Mouse (Mus musculus): ENCODE data around the gene Gm16253. TPM values are rescaled to one million over a fixed set of nuclear protein-coding genes. Genes with fewer than 3 reads are reported as not detected.

Gm16253 gene
- total RNA-seq, 2 experiments from 2014 or later: not detected

DNA sequence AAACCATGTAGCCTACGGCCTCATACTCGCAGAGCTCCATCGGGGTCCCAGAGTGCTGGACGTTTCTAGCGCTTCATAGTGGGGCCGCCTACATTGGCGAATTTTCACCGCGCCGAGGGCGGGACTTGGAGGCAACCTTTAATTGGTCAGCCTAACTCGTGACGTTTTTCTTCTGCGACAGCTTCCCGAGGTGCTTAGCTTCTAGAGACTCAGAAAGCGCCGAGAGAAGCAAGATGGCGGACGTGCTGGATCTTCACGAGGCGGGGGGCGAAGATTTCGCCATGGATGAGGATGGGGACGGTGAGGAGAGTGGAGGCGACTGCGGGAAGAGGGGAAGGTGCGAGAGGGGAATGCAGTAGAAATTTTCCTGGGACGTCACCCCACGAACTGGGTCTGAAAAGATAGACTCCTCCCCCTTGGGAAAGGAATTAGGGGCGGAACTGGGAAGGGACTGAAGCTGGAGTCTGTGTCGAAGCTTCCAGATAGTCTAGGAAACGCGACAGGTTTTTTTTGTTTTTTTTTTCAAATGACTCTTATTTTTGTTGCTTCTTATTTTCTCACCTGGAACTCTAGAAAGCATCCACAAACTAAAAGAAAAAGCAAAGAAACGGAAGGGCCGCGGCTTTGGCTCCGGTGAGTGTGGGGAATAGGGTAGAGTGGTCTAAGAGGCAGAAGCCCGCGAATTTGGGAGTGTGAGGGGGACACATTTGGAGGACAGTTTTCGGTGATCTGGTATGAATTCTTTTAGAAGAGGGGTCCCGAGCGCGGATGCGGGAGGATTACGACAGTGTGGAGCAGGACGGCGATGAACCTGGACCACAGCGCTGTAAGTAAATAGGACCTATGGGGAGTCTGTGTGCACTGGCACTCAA is 53.2 kb downstream of the Gm16253 start, which contains the start of gene Rbm8a:
Gene Rbm8a (plus strand): TSS at position 205 of the 872 bp plus-strand sequence.
- DNase-seq (ENCODE audit: low spot score in 2 of 2): peak; percentile 97 to 98
- intact Hi-C loops (cut with DNase I): loop anchor here (2.0 kb wide), 1 partner anchor 29 kb away; the partner anchor contains the start of gene Lix1l

Other genes starting within 250 kb of the Gm16253 start
- gene BC107364, start 124.7 kb upstream of the Gm16253 start, total RNA-seq (2021): not detected
- gene Hfe2, start 51.8 kb upstream of the Gm16253 start, total RNA-seq (2021): under 1 TPM; 0.18 to 0.42 TPM
- gene Txnip, start 19.0 kb upstream of the Gm16253 start, total RNA-seq (2021): 10 to 100 TPM; 26.9 to 36.8 TPM
- gene Polr3gl, start 17.2 kb downstream of the Gm16253 start, total RNA-seq (2021): 10 to 100 TPM; 26.6 to 29.7 TPM
- 10 to 100 TPM; 69.9 to 72.6 TPM for gene Ankrd34a, start 19.7 kb downstream of the Gm16253 start, total RNA-seq (2021)
- gene Lix1l, start 24.2 kb downstream of the Gm16253 start, total RNA-seq (2021): 10 to 100 TPM; 22.1 to 24.8 TPM
- 10 to 100 TPM; 40.1 to 41.5 TPM for gene Rbm8a, start 52.9 kb downstream of the Gm16253 start, total RNA-seq (2021)
- 10 to 100 TPM; 49.2 to 49.7 TPM for gene Pex11b, start 58.4 kb downstream of the Gm16253 start, total RNA-seq (2021)
- under 1 TPM; 0.40 to 0.44 TPM for gene Gm42957, start 58.5 kb downstream of the Gm16253 start, total RNA-seq (2021)
- gene Itga10, start 68.6 kb downstream of the Gm16253 start, total RNA-seq (2021): 1 to 10 TPM; 1.5 to 2.5 TPM
- gene Ankrd35, start 93.1 kb downstream of the Gm16253 start, total RNA-seq (2021): 1 to 10 TPM; 4.6 to 7.6 TPM
- gene Pias3, start 119.4 kb downstream of the Gm16253 start, total RNA-seq (2021): 10 to 100 TPM; 17.6 to 22.7 TPM
- 1 to 10 TPM; 5.7 to 6.6 TPM for gene Nudt17, start 131.6 kb downstream of the Gm16253 start, total RNA-seq (2021)
- gene Polr3c, start 150.6 kb downstream of the Gm16253 start, total RNA-seq (2021): 10 to 100 TPM; 25.5 to 27.7 TPM
- 10 to 100 TPM; 72.8 to 76.7 TPM for gene Rnf115, start 150.7 kb downstream of the Gm16253 start, total RNA-seq (2021)